Mouse (Mus musculus): ENCODE measurements around the gene Rhbdd3. TPM values are rescaled to one million over a fixed set of nuclear protein-coding genes. Genes with fewer than 3 reads are reported as not detected.

Rhbdd3 gene
- total and polyA plus RNA-seq, 3 experiments = 15.0 to 20.6 (median 17.0) TPM

- in situ Hi-C loops (cut with MboI; ENCODE audit: low pct_ligation_motif_present, low pct_unique_long_range_greater_than_20kb, low sequenced_read_pairs) (loop anchor here (5.0 kb wide), 1 partner anchor 38 kb away; the partner anchor contains the start of genes Ewsr1 and Rhbdd3), dilution Hi-C loops (cut with MboI; ENCODE audit: extremely low pct_ligation_motif_present, extremely low pct_unique_long_range_greater_than_20kb, low sequenced_read_pairs) (no loop called here)
- Histone ChIP-seq H3K27ac (ENCODE audit: insufficient read depth, low read depth) (no peak overlapping the region), H3K27me3 (replicated peaks) (peaks cover 24% of the 10 kb centered on the region), H3K9me3 (replicated peaks; ENCODE audit: low read length) (no peaks in the 10 kb centered on the region), H3K9ac (ENCODE audit: insufficient read depth, low read depth) (no peak overlapping the region), H3K4me3 (replicated peaks in 1 of 3; ENCODE audit: low read depth in 2 of 3, low read length in 2 of 3, poor library complexity in 1 of 3) (no peak overlapping the region), H3K36me3 (replicated peaks in 1 of 2; ENCODE audit: control insufficient read depth in 1 of 2, insufficient read depth in 1 of 2, low read length in 1 of 2) (peaks cover 0 to 14% of the 10 kb centered on the region in 2 experiments), H3K4me2 (ENCODE audit: insufficient read depth, low read depth, poor library complexity, severe bottlenecking) (no peak overlapping the region), H3K4me1 (ENCODE audit: control insufficient read depth in 1 of 2, insufficient read depth in 2 of 2) (peaks cover 45 to 88% of the 10 kb centered on the region in 2 experiments), H3K79me2 (replicated peaks; ENCODE audit: control insufficient read depth, extremely low read depth, insufficient read depth, poor library complexity, severe bottlenecking) (no peaks in the 10 kb centered on the region)
- TF ChIP-seq POLR2A (IDR thresholded peaks at IDR 0.05; ENCODE audit: low read depth, low read length) (no peak), BHLHE40 (IDR thresholded peaks at IDR 0.05; ENCODE audit: low read depth, low read length) (0 out of 2 replicates have a peak, but pooled peaks have one; percentile 3), CTCF (conservative IDR thresholded peaks at IDR 0.05 in 1 of 2, IDR thresholded peaks at IDR 0.05 in 1 of 2; ENCODE audit: low read depth in 2 of 2, low read length in 2 of 2) (peak; percentile 73 to 83)
- no peak for DNase-seq (ENCODE audit: extremely low read depth)
Measured at GRCm38 (mm10) chr11:5059704-5060156, 39.0 kb upstream of the Rhbdd3 start.

DNA sequence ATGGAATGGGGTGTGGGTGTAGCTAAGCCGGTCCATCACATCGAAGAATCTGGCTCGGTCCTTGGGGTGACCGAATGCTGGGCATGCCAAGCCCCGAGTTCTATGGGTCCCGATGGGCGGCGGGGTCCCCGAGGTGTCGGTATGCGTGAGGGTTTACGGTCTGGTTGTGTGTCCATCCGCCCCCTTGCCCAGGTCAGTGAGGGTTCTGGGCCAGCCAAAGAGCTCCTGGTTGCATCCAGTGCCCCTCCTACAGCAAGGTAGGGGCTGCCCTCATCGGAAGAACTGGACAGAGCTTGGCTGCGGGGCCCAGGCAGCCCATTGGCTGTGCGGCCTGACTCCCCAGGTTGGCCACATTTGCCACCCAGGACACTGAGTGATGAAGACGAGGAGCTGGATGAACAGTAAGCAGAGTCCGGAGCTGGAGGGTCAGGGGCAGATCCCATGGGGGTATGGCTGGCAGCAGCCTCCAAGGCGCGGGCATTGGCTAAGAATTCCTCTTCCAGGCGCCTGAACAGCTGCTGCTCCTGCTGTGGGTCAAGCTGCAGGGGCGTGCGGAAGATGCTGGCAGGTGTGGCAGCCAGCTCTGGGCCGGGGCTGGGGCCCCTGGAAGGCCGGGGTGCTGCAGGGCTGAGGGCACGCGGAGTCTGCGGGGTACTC, 37.8 kb upstream of the Rhbdd3 start:
- Histone ChIP-seq H3K9me3 (replicated peaks; ENCODE audit: low read length) (no peaks in the 10 kb centered on the region), H3K4me3 (replicated peaks in 1 of 3; ENCODE audit: low read depth in 2 of 3, low read length in 2 of 3, poor library complexity in 1 of 3) (peak overlapping the region in 1 of 3 experiments; percentile 26), H3K27me3 (replicated peaks) (peaks cover 24% of the 10 kb centered on the region), H3K36me3 (replicated peaks in 1 of 2; ENCODE audit: control insufficient read depth in 1 of 2, insufficient read depth in 1 of 2, low read length in 1 of 2) (peaks cover 0 to 14% of the 10 kb centered on the region in 2 experiments), H3K4me1 (ENCODE audit: control insufficient read depth in 1 of 2, insufficient read depth in 2 of 2) (peaks cover 39 to 81% of the 10 kb centered on the region in 2 experiments), H3K9ac (ENCODE audit: insufficient read depth, low read depth) (no peak overlapping the region), H3K4me2 (ENCODE audit: insufficient read depth, low read depth, poor library complexity, severe bottlenecking) (peak overlapping the region; percentile 63), H3K27ac (ENCODE audit: insufficient read depth, low read depth) (peak overlapping the region; percentile 34; the same call in 1 of the 2 replicates), H3K79me2 (replicated peaks; ENCODE audit: control insufficient read depth, extremely low read depth, insufficient read depth, poor library complexity, severe bottlenecking) (no peaks in the 10 kb centered on the region)
- in situ Hi-C loops (cut with MboI; ENCODE audit: low pct_ligation_motif_present, low pct_unique_long_range_greater_than_20kb, low sequenced_read_pairs) (loop anchor here (5.0 kb wide), 1 partner anchor 36 kb away; the partner anchor contains the start of genes Ewsr1 and Rhbdd3), dilution Hi-C loops (cut with MboI; ENCODE audit: extremely low pct_ligation_motif_present, extremely low pct_unique_long_range_greater_than_20kb, low sequenced_read_pairs) (no loop called here)
- TF ChIP-seq MAZ (IDR thresholded peaks at IDR 0.05; ENCODE audit: low read depth, low read length) (no peak), MEF2A (IDR thresholded peaks at IDR 0.05; ENCODE audit: borderline replicate concordance, low read depth, low read length) (no peak), GABPA (IDR thresholded peaks at IDR 0.05; ENCODE audit: insufficient replicate concordance, low read depth, low read length) (no peak), ETS1 (conservative IDR thresholded peaks at IDR 0.05; ENCODE audit: low read depth, low read length) (no peak), ZC3H11A (IDR thresholded peaks at IDR 0.05; ENCODE audit: low read depth, low read length) (no peak), ZKSCAN1 (IDR thresholded peaks at IDR 0.05; ENCODE audit: borderline replicate concordance, low read depth, low read length) (no peak), UBTF (IDR thresholded peaks at IDR 0.05; ENCODE audit: low read depth, low read length) (no peak), ELF1 (IDR thresholded peaks at IDR 0.05; ENCODE audit: low read depth, low read length) (no peak), MXI1 (IDR thresholded peaks at IDR 0.05; ENCODE audit: low read depth, low read length) (no peak), POLR2AphosphoS2 (IDR thresholded peaks at IDR 0.05; ENCODE audit: low read depth, low read length) (no peak)
- DNase-seq (ENCODE audit: extremely low read depth) = no peak

Measured in CH12.LX (cell line).